Mouse (Mus musculus) forebrain, embryonic 13.5 days (tissue): ENCODE results near the gene Slc35a3. TPM values are rescaled to one million over a fixed set of nuclear protein-coding genes. Genes with fewer than 3 reads are reported as not detected.

Source experiments
- ATAC-seq: fragments of 200-750 bp; cut with Nextera tagmentation; 2 replicates; pipeline ENCODE4 v1.8.0; 2017
- H3K27ac ChIP-seq: fragments of 300-500 bp; sonication (generic); 2 replicates; pipeline ENCODE4 v1.5.1; 2015; ENCODE audit warnings: inconsistent platforms, mild to moderate bottlenecking, moderate library complexity
- H3K27me3 ChIP-seq: fragments of 300-500 bp; sonication (generic); 2 replicates; pipeline ENCODE4 v1.6.1; 2015; ENCODE audit warnings: mild to moderate bottlenecking, inconsistent platforms
- H3K36me3 ChIP-seq: fragments of 300-500 bp; sonication (generic); 2 replicates; pipeline ENCODE4 v1.6.1; 2015; ENCODE audit warnings: mild to moderate bottlenecking, inconsistent platforms; ENCODE audit not compliant: poor library complexity, severe bottlenecking
- H3K4me1 ChIP-seq: fragments of 300-500 bp; sonication (generic); 2 replicates; pipeline ENCODE4 v1.6.1; 2015; ENCODE audit warnings: inconsistent platforms
- H3K4me2 ChIP-seq: fragments of 300-500 bp; sonication (generic); 2 replicates; pipeline ENCODE4 v1.6.1; 2015; ENCODE audit warnings: inconsistent platforms, mild to moderate bottlenecking, moderate library complexity
- H3K4me3 ChIP-seq: fragments of 300-500 bp; sonication (generic); 2 replicates; pipeline ENCODE4 v1.5.1; 2015; ENCODE audit warnings: mild to moderate bottlenecking, inconsistent platforms
- H3K9ac ChIP-seq: fragments of 300-500 bp; sonication (generic); 2 replicates; pipeline ENCODE4 v1.6.1; 2015; ENCODE audit warnings: mild to moderate bottlenecking, inconsistent platforms
- H3K9me3 ChIP-seq: fragments of 300-500 bp; sonication (generic); replicated peaks from 2 replicates; pipeline ENCODE4 v1.6.1; 2016; ENCODE audit warnings: inconsistent platforms
- WGBS: fragments of 180-500 bp; shearing (Covaris S2); methylation state at CpG from one replicate; pipeline ENCODE4 v1.1.7; 2015; 5-methylcytosine and 5-hydroxymethylcytosine counted together
- polyA plus RNA-seq: library from polyadenylated mRNA; unstranded; fragments of >200 nt; fragmentation: Nextera tagmentation; extraction: Ambion mirVana; gene quantifications from 2 replicates; pipeline ENCODE4 v1.2.1, GENCODE M21; 2015

The Slc35a3 gene
- polyA plus RNA-seq, 1 experiment from 2014 or later = 5.3 TPM

GRCm38 (mm10) chr3:116722980-116723379 is 10.3 kb upstream of the Slc35a3 start:
- H3K27me3 ChIP-seq = no peaks in the 10 kb centered on the region
- no peak overlapping the region for H3K4me2 ChIP-seq
- H3K4me3 ChIP-seq = no peak overlapping the region
- no peaks in the 10 kb centered on the region for H3K36me3 ChIP-seq
- 86% methylated on average over 4 of the region's 4 CpGs for WGBS
- no peak overlapping the region for H3K27ac ChIP-seq
- H3K4me1 ChIP-seq = no peaks in the 10 kb centered on the region
- H3K9me3 ChIP-seq = no peaks in the 10 kb centered on the region
- no peak overlapping the region for H3K9ac ChIP-seq
- no peak for ATAC-seq

- H3K4me2 ChIP-seq = no peak overlapping the region
- H3K9me3 ChIP-seq = no peaks in the 10 kb centered on the region
- H3K27ac ChIP-seq = no peak overlapping the region
- no peaks in the 10 kb centered on the region for H3K36me3 ChIP-seq
- WGBS = 74% methylated on average over 3 of the region's 3 CpGs
- H3K9ac ChIP-seq = no peak overlapping the region
- no peaks in the 10 kb centered on the region for H3K4me1 ChIP-seq
- H3K4me3 ChIP-seq = no peak overlapping the region
- peaks cover under 1% of the 10 kb centered on the region; the same call in 1 of the 2 replicates for H3K27me3 ChIP-seq
- no peak for ATAC-seq
Observed at GRCm38 (mm10) chr3:116718951-116719350, 6.3 kb upstream of the Slc35a3 start.

GRCm38 (mm10) chr3:116713031-116713430 is 400 bp upstream of the Slc35a3 start:
- Histone ChIP-seq H3K27ac (no peak overlapping the region), H3K36me3 (no peaks in the 10 kb centered on the region), H3K9me3 (no peaks in the 10 kb centered on the region), H3K4me3 (peak overlapping the region; percentile 87; the same call in 1 of the 2 replicates), H3K27me3 (peaks cover 15% of the 10 kb centered on the region), H3K4me1 (peaks cover 14% of the 10 kb centered on the region), H3K4me2 (peak overlapping the region; percentile 80; the same call in 1 of the 2 replicates), H3K9ac (no peak overlapping the region)
- no peak for ATAC-seq
- 39% methylated on average over 5 of the region's 5 CpGs for WGBS

- H3K9me3 ChIP-seq = no peaks in the 10 kb centered on the region
- no peaks in the 10 kb centered on the region for H3K36me3 ChIP-seq
- peak overlapping the region; percentile 80 for H3K4me2 ChIP-seq
- peak overlapping the region; percentile 81 for H3K9ac ChIP-seq
- peaks cover 14% of the 10 kb centered on the region for H3K4me1 ChIP-seq
- H3K27ac ChIP-seq = peak overlapping the region; percentile 23; the same call in 1 of the 2 replicates
- H3K27me3 ChIP-seq = peaks cover 15% of the 10 kb centered on the region
- WGBS = under 1% methylated on average over 85 of the region's 85 CpGs
- H3K4me3 ChIP-seq = peak overlapping the region; percentile 87
- peak; percentile 86 for ATAC-seq
Observed at GRCm38 (mm10) chr3:116711624-116712435, 801 bp downstream of the Slc35a3 start.

- peak overlapping the region; percentile 80 for H3K4me2 ChIP-seq
- H3K4me1 ChIP-seq = peaks cover 14% of the 10 kb centered on the region
- peak overlapping the region; percentile 81; the same call in 1 of the 2 replicates for H3K9ac ChIP-seq
- H3K36me3 ChIP-seq = no peaks in the 10 kb centered on the region
- no peaks in the 10 kb centered on the region for H3K9me3 ChIP-seq
- peak overlapping the region; percentile 87 for H3K4me3 ChIP-seq
- peaks cover 15% of the 10 kb centered on the region for H3K27me3 ChIP-seq
- ATAC-seq = no peak
- H3K27ac ChIP-seq = no peak overlapping the region
- WGBS = 62% methylated on average over 9 of the region's 9 CpGs
Observed at GRCm38 (mm10) chr3:116710941-116711340, 1.7 kb downstream of the Slc35a3 start.

- Histone ChIP-seq H3K27me3 (no peaks in the 10 kb centered on the region), H3K27ac (no peak overlapping the region), H3K9me3 (no peaks in the 10 kb centered on the region), H3K4me2 (no peak overlapping the region), H3K9ac (no peak overlapping the region), H3K4me1 (peaks cover under 1% of the 10 kb centered on the region; the same call in 1 of the 2 replicates), H3K36me3 (no peaks in the 10 kb centered on the region), H3K4me3 (no peak overlapping the region)
- 78% methylated on average over 1 of the region's 1 CpGs for WGBS
- no peak for ATAC-seq
Observed at GRCm38 (mm10) chr3:116705637-116706204, 6.9 kb downstream of the Slc35a3 start.

GRCm38 (mm10) chr3:116703835-116704234 is 8.8 kb downstream of the Slc35a3 start:
- no peak overlapping the region for H3K9ac ChIP-seq
- no peak overlapping the region for H3K4me2 ChIP-seq
- H3K27ac ChIP-seq = no peak overlapping the region
- no peaks in the 10 kb centered on the region for H3K27me3 ChIP-seq
- no peak overlapping the region for H3K4me3 ChIP-seq
- H3K36me3 ChIP-seq = no peaks in the 10 kb centered on the region
- WGBS = 92% methylated on average over 5 of the region's 5 CpGs
- ATAC-seq = no peak
- H3K4me1 ChIP-seq = no peaks in the 10 kb centered on the region
- no peaks in the 10 kb centered on the region for H3K9me3 ChIP-seq

- Histone ChIP-seq H3K36me3 (no peaks in the 10 kb centered on the region), H3K4me2 (no peak overlapping the region), H3K27me3 (no peaks in the 10 kb centered on the region), H3K9me3 (no peaks in the 10 kb centered on the region), H3K4me3 (no peak overlapping the region), H3K4me1 (no peaks in the 10 kb centered on the region), H3K27ac (no peak overlapping the region), H3K9ac (no peak overlapping the region)
- 81% methylated on average over 1 of the region's 1 CpGs for WGBS
- ATAC-seq = no peak
Observed at GRCm38 (mm10) chr3:116702647-116703272, 9.9 kb downstream of the Slc35a3 start.

- Histone ChIP-seq H3K9ac (no peak overlapping the region), H3K27ac (no peak overlapping the region), H3K4me1 (no peaks in the 10 kb centered on the region), H3K27me3 (no peaks in the 10 kb centered on the region), H3K4me3 (no peak overlapping the region), H3K9me3 (no peaks in the 10 kb centered on the region), H3K4me2 (no peak overlapping the region), H3K36me3 (no peaks in the 10 kb centered on the region)
- no peak for ATAC-seq
- WGBS = 97% methylated on average over 4 of the region's 4 CpGs
Observed at GRCm38 (mm10) chr3:116701601-116702000, 11.0 kb downstream of the Slc35a3 start.

- Histone ChIP-seq H3K4me3 (no peak overlapping the region), H3K4me2 (no peak overlapping the region), H3K27me3 (no peaks in the 10 kb centered on the region), H3K9me3 (no peaks in the 10 kb centered on the region), H3K9ac (no peak overlapping the region), H3K36me3 (no peaks in the 10 kb centered on the region), H3K27ac (no peak overlapping the region), H3K4me1 (no peaks in the 10 kb centered on the region)
- no peak for ATAC-seq
- WGBS = 58% methylated on average over 2 of the region's 2 CpGs
Observed at GRCm38 (mm10) chr3:116698786-116699185, 13.8 kb downstream of the Slc35a3 start.

- Histone ChIP-seq H3K36me3 (no peaks in the 10 kb centered on the region), H3K27ac (no peak overlapping the region), H3K9me3 (no peaks in the 10 kb centered on the region), H3K9ac (no peak overlapping the region), H3K4me1 (no peaks in the 10 kb centered on the region), H3K4me2 (no peak overlapping the region), H3K27me3 (no peaks in the 10 kb centered on the region), H3K4me3 (no peak overlapping the region)
- ATAC-seq = no peak
- 95% methylated on average over 2 of the region's 2 CpGs for WGBS
Observed at GRCm38 (mm10) chr3:116695666-116695985, 17.0 kb downstream of the Slc35a3 start.

- Histone ChIP-seq H3K36me3 (no peaks in the 10 kb centered on the region), H3K9ac (no peak overlapping the region), H3K9me3 (no peaks in the 10 kb centered on the region), H3K27me3 (no peaks in the 10 kb centered on the region), H3K4me2 (no peak overlapping the region), H3K27ac (no peak overlapping the region), H3K4me3 (no peak overlapping the region), H3K4me1 (no peaks in the 10 kb centered on the region)
- 90% methylated on average over 8 of the region's 8 CpGs for WGBS
- no peak for ATAC-seq
Observed at GRCm38 (mm10) chr3:116694955-116695665, 17.5 kb downstream of the Slc35a3 start.
